Mouse (Mus musculus) lung, postnatal 0 days (tissue): ENCODE measurements around the gene Fstl4.

ENCODE experiments used
- CTCF ChIP-seq: IDR thresholded peaks from 2 replicates; pipeline ENCODE4 v1.5.1; 2016; ENCODE audit warnings: antibody characterized with exemption, mild to moderate bottlenecking
- EP300 ChIP-seq: IDR thresholded peaks from 2 replicates; pipeline ENCODE4 v1.6.1; 2016; ENCODE audit warnings: antibody characterized with exemption, mild to moderate bottlenecking, control low read depth

DNA sequence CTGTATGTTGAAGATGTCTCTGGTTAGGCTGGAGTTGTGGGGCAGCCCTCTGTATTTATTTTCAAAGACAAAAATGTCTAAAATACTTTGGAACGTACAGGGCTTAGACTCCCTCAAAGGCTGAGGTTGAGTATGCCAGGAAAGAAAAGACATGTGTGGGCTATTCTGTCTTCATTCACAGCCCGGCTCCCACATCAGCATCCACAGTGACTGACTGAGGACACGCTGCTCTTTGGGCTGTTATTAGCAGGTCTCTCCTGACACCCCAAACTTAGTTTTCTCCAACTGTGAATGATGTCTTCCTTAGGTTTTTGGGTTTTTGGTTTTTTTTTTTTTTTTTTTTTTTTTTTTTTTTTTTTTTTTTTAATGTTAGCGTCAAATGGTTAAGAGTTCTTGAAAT, 51.6 kb downstream of the Fstl4 start:
- no peak for TF ChIP-seq CTCF
- no peak for TF ChIP-seq EP300
